9 mouse cellular contexts compared by ENCODE assay signal in genomic region chr3:83128449-83128922, GRCm38 (mm10). TPM values are rescaled to one million over a fixed set of nuclear protein-coding genes. Genes with fewer than 3 reads are reported as not detected.
A peak's percentile ranks its signal among the peaks of the same experiment; 100 is the strongest.
DNase-seq lines count a peak whose midpoint lies in the region; ATAC-seq and TF ChIP-seq lines count a peak whose summit lies in the region.
"Had no signal": no experiment of that assay in that cellular context is flagged by ENCODE, and none has a peak within 500 bp of the region (broad histone marks: within the 10 kb centered on the region; RNA-seq: fewer than 3 reads in every experiment).

No protein-coding gene starts in this region.

- no peaks in the 10 kb centered on the region for H3K4me1 ChIP-seq in heart, adult 2 months (ENCODE audit: control insufficient read depth, insufficient read depth, low read length)
- H3K4me1 ChIP-seq in ES-E14 (ENCODE audit: control insufficient read depth in 2 of 2, insufficient read depth in 2 of 2, low read length in 2 of 2, poor library complexity in 1 of 2), result no peaks in the 10 kb centered on the region; a peak in 1 of 4 replicates
- peaks cover 14% of the 10 kb centered on the region for H3K4me1 ChIP-seq in forebrain, embryonic 11.5 days (replicated peaks; ENCODE audit: control insufficient read depth, insufficient read depth, low read length)
- peaks cover 23% of the 10 kb centered on the region for H3K4me1 ChIP-seq in intestine, embryonic 16.5 days (ENCODE audit: control insufficient read depth, insufficient read depth, low read length)
- H3K4me1 ChIP-seq in midbrain, embryonic 12.5 days, result peaks cover 20% of the 10 kb centered on the region

- ATAC-seq in forebrain, embryonic 11.5 days (replicated peaks; ENCODE audit: low FRiP score), result peak; percentile 35; the same call in 1 of the 2 replicates
- ATAC-seq in intestine, embryonic 16.5 days, result peak; percentile 33
- ATAC-seq in midbrain, embryonic 12.5 days (ENCODE audit: low FRiP score, low read depth), result peak; percentile 32

- 1% methylated on average over 43 of the region's 43 CpGs for WGBS in heart, adult 2 months
- under 1% methylated on average over 43 of the region's 43 CpGs for WGBS in forebrain, embryonic 11.5 days
- under 1% methylated on average over 43 of the region's 43 CpGs for WGBS in intestine, embryonic 16.5 days
- WGBS in midbrain, embryonic 12.5 days, result under 1% methylated on average over 43 of the region's 43 CpGs

- in situ Hi-C loops in ES-E14 (cut with MboI; ENCODE audit: low sequenced_read_pairs in 2 of 2, unreplicated experiment in 2 of 2), result no loop called here

- H3K4me3 ChIP-seq in heart, adult 2 months, result peak overlapping the region; percentile 46
- peak overlapping the region; percentile 28 to 35; a peak in 2 of 4 replicates for H3K4me3 ChIP-seq in ES-E14 (ENCODE audit: insufficient read depth in 1 of 2, low read depth in 1 of 2, low read length in 2 of 2, poor library complexity in 1 of 2, severe bottlenecking in 1 of 2)
- H3K4me3 ChIP-seq in forebrain, embryonic 11.5 days (ENCODE audit: low read depth, low read length), result peak overlapping the region; percentile 55
- peak overlapping the region; percentile 58 for H3K4me3 ChIP-seq in intestine, embryonic 16.5 days (ENCODE audit: low read length)
- H3K4me3 ChIP-seq in midbrain, embryonic 12.5 days, result peak overlapping the region; percentile 62
- H3K4me3 ChIP-seq: erythroblast, embryonic 14.5 days had no signal

- H3K27me3 ChIP-seq in heart, adult 2 months (ENCODE audit: control insufficient read depth, insufficient read depth, low read length), result peaks cover 15% of the 10 kb centered on the region
- peaks cover 54% of the 10 kb centered on the region for H3K27me3 ChIP-seq in forebrain, embryonic 11.5 days (ENCODE audit: control insufficient read depth, insufficient read depth, low read length)
- H3K27me3 ChIP-seq in intestine, embryonic 16.5 days (replicated peaks; ENCODE audit: control insufficient read depth, insufficient read depth, low read length), result peaks cover 46% of the 10 kb centered on the region
- peaks cover 68% of the 10 kb centered on the region for H3K27me3 ChIP-seq in midbrain, embryonic 12.5 days

- TF ChIP-seq POLR2A in heart, adult 2 months (IDR thresholded peaks at IDR 0.05; ENCODE audit: insufficient read depth, low read depth, low read length), result no peak

- no peak overlapping the region for H3K9ac ChIP-seq in heart, adult 2 months (ENCODE audit: low read depth, low read length)
- H3K9ac ChIP-seq in ES-E14 (ENCODE audit: insufficient read depth, low read depth, low read length, poor library complexity, severe bottlenecking), result no peak overlapping the region
- H3K9ac ChIP-seq in forebrain, embryonic 11.5 days (ENCODE audit: low read length), result no peak overlapping the region; the same call in 1 of the 2 replicates
- no peak overlapping the region for H3K9ac ChIP-seq in intestine, embryonic 16.5 days (ENCODE audit: low read depth, low read length)
- peak overlapping the region; percentile 59; the same call in 1 of the 2 replicates for H3K9ac ChIP-seq in midbrain, embryonic 12.5 days (replicated peaks)

- peak; percentile 18 to 35 for DNase-seq in heart, adult 2 months
- no peak for DNase-seq in heart, adult 8-10 months (ENCODE audit: low spot score)
- no peak for DNase-seq in ES-E14 (ENCODE audit: low read depth, low spot score)
- DNase-seq in forebrain, embryonic 11.5 days (ENCODE audit: low spot score), result peak; percentile 74
- no peak for DNase-seq in gastrocnemius, adult 8-10 months (ENCODE audit: low spot score in 2 of 2)
- no peak for DNase-seq in natural killer cell, adult 2 months (ENCODE audit: low spot score in 2 of 2)

- H3K27ac ChIP-seq in heart, adult 2 months, result no peak overlapping the region
- H3K27ac ChIP-seq in ES-E14 (ENCODE audit: insufficient read depth, low read depth, low read length, poor library complexity, severe bottlenecking), result no peak overlapping the region
- no peak overlapping the region for H3K27ac ChIP-seq in forebrain, embryonic 11.5 days (ENCODE audit: low read depth, low read length)
- no peak overlapping the region for H3K27ac ChIP-seq in intestine, embryonic 16.5 days (ENCODE audit: low read length)
- no peak overlapping the region for H3K27ac ChIP-seq in midbrain, embryonic 12.5 days (replicated peaks)

- peak overlapping the region; percentile 92 for H3K4me2 ChIP-seq in forebrain, embryonic 11.5 days (ENCODE audit: low read depth, low read length, severe bottlenecking)
- H3K4me2 ChIP-seq in intestine, embryonic 16.5 days (ENCODE audit: low read depth, low read length), result peak overlapping the region; percentile 97
- H3K4me2 ChIP-seq in midbrain, embryonic 12.5 days (replicated peaks), result peak overlapping the region; percentile 98

- no peak for TF ChIP-seq CTCF in heart, adult 2 months (IDR thresholded peaks at IDR 0.05)

- intact Hi-C loops in heart, adult 2 months (cut with DNase I), result no loop called here

- H3K36me3 ChIP-seq in heart, adult 2 months (ENCODE audit: control insufficient read depth, insufficient read depth, low read length), result no peaks in the 10 kb centered on the region
- no peaks in the 10 kb centered on the region for H3K36me3 ChIP-seq in ES-E14 (ENCODE audit: control insufficient read depth, insufficient read depth, low read length, poor library complexity, severe bottlenecking)
- no peaks in the 10 kb centered on the region for H3K36me3 ChIP-seq in forebrain, embryonic 11.5 days (ENCODE audit: control insufficient read depth, insufficient read depth, low read length)
- H3K36me3 ChIP-seq in intestine, embryonic 16.5 days (ENCODE audit: control insufficient read depth, insufficient read depth, low read length), result no peaks in the 10 kb centered on the region
- H3K36me3 ChIP-seq in midbrain, embryonic 12.5 days, result no peaks in the 10 kb centered on the region

- TF ChIP-seq EP300 in heart, adult 2 months (IDR thresholded peaks at IDR 0.05; ENCODE audit: insufficient read depth, low read depth, low read length), result no peak

- no peaks in the 10 kb centered on the region for H3K9me3 ChIP-seq in ES-E14 (ENCODE audit: control insufficient read depth, insufficient read depth, low read depth, low read length)
- no peaks in the 10 kb centered on the region for H3K9me3 ChIP-seq in forebrain, embryonic 11.5 days (ENCODE audit: control insufficient read depth, low read length)
- H3K9me3 ChIP-seq in intestine, embryonic 16.5 days (ENCODE audit: control insufficient read depth, low read length), result no peaks in the 10 kb centered on the region
- no peaks in the 10 kb centered on the region for H3K9me3 ChIP-seq in midbrain, embryonic 12.5 days

- H3K79me2 ChIP-seq in heart, adult 2 months (replicated peaks; ENCODE audit: control insufficient read depth, insufficient read depth, low read length), result no peaks in the 10 kb centered on the region

TF ChIP-seq in ES-E14, 5 proteins besides CTCF, POLR2A, EP300 and RAD21:
- no peak for TF ChIP-seq ZC3H11A (IDR thresholded peaks at IDR 0.05; ENCODE audit: borderline replicate concordance, low read depth, low read length)
- no peak for TF ChIP-seq CHD2 (IDR thresholded peaks at IDR 0.05; ENCODE audit: low read depth, low read length)
- TF ChIP-seq MAFK (IDR thresholded peaks at IDR 0.05; ENCODE audit: insufficient read depth, low read depth, low read length), result no peak
- TF ChIP-seq ZNF384 (IDR thresholded peaks at IDR 0.05; ENCODE audit: low read depth, low read length), result no peak
- TF ChIP-seq HCFC1 (IDR thresholded peaks at IDR 0.05; ENCODE audit: borderline replicate concordance, insufficient read depth, low read length), result no peak

RNA-seq across cellular contexts. Expression of gene Dchs2, which starts 0.7 kb away (rescaled TPM):
- total RNA-seq in heart, adult 2 months (2021), result under 1 TPM; 0.52 to 0.80 TPM
- 0.14 and 0.23 TPM in 2 replicates for polyA plus RNA-seq in heart, adult 2 months (2012; rRNA removed)
- total RNA-seq in heart, adult 8-10 months (2022), result under 1 TPM; 0.78 to 0.87 (median 0.81) TPM
- total RNA-seq in ES-E14 (2012; rRNA removed), result 0.22 and 0.32 TPM in 2 replicates
- polyA plus RNA-seq in forebrain, embryonic 11.5 days (2014; fragmentation: Nextera tagmentation; extraction: Ambion mirVana), result 0.05 TPM in 1 of 2 replicates, not detected in the other
- polyA plus RNA-seq in intestine, embryonic 16.5 days (2015; fragmentation: Nextera tagmentation; extraction: Ambion mirVana), result 0.06 and 0.12 TPM in 2 replicates
- 0.20 and 0.29 TPM in 2 replicates for polyA plus RNA-seq in midbrain, embryonic 12.5 days (2016; fragmentation: Nextera tagmentation; extraction: Ambion mirVana)
- total RNA-seq in gastrocnemius, adult 8-10 months (2022), result under 1 TPM; 0.36 to 0.63 (median 0.39) TPM

Comparison
In these comparisons a context has a peak if more than half of its experiments do, and no peak if none do; other contexts are left out.
1. DNase-seq: peak in heart, adult 2 months (2 of 2) and forebrain, embryonic 11.5 days (single experiment); none in heart, adult 8-10 months (single experiment), ES-E14 (single experiment), gastrocnemius, adult 8-10 months (0 of 2) and natural killer cell, adult 2 months (0 of 2).
2. Peak in every context shown above with its lines, with median percentiles within 50 percentile points of each other: H3K4me3 ChIP-seq, ATAC-seq and H3K4me2 ChIP-seq.